Mouse (Mus musculus) embryonic facial prominence, embryonic 10.5 days (tissue): ENCODE results near the gene Lypd3. TPM values are rescaled to one million over a fixed set of nuclear protein-coding genes. Genes with fewer than 3 reads are reported as not detected.

Source experiments
- DNase-seq: peaks from one replicate; pipeline ENCODE4 v3.0.0-alpha.2; 2017; ENCODE audit warnings: low spot score
- H3K27ac ChIP-seq: fragments of 300-500 bp; sonication (generic); replicated peaks from 2 replicates; pipeline ENCODE4 v1.5.1; 2016; ENCODE audit warnings: mild to moderate bottlenecking
- H3K27me3 ChIP-seq: fragments of 300-500 bp; sonication (generic); replicated peaks from 2 replicates; pipeline ENCODE4 v1.6.1; 2016; ENCODE audit warnings: low read depth, mild to moderate bottlenecking; ENCODE audit not compliant: poor library complexity, severe bottlenecking
- H3K36me3 ChIP-seq: fragments of 300-500 bp; sonication (generic); replicated peaks from 2 replicates; pipeline ENCODE4 v1.6.1; 2016; ENCODE audit warnings: mild to moderate bottlenecking, moderate library complexity
- H3K4me1 ChIP-seq: fragments of 300-500 bp; sonication (generic); 2 replicates; pipeline ENCODE4 v1.6.1; 2016
- H3K4me3 ChIP-seq: fragments of 300-500 bp; sonication (generic); 2 replicates; pipeline ENCODE4 v1.5.1; 2016; ENCODE audit warnings: mild to moderate bottlenecking, moderate library complexity
- H3K9me3 ChIP-seq: fragments of 300-500 bp; sonication (generic); 2 replicates; pipeline ENCODE4 v1.6.1; 2016; ENCODE audit warnings: mild to moderate bottlenecking
- WGBS: fragments of 180-500 bp; shearing (Covaris S2); methylation state at CpG from one replicate; pipeline ENCODE4 v1.1.7; 2016; 5-methylcytosine and 5-hydroxymethylcytosine counted together
- polyA plus RNA-seq: library from polyadenylated mRNA; unstranded; fragments of >200 nt; fragmentation: Nextera tagmentation; extraction: Ambion mirVana; gene quantifications from 2 replicates; pipeline ENCODE4 v1.2.1, GENCODE M21; 2016

The Lypd3 gene
- 1.1 and 1.5 TPM in 2 replicates for polyA plus RNA-seq

GRCm38 (mm10) chr7:24636264-24636663, at the start of gene Lypd3:
Lypd3 (plus strand) TSS chr7:24636550.
- WGBS: 11% methylated on average over 15 of the region's 15 CpGs
- Histone ChIP-seq H3K36me3 (no peaks in the 10 kb centered on the region), H3K27me3 (peaks cover 73% of the 10 kb centered on the region), H3K4me3 (peak within 1 kb of the TSS; percentile 58), H3K27ac (peak within 1 kb of the TSS; percentile 20; the same call in 1 of the 2 replicates), H3K9me3 (no peaks in the 10 kb centered on the region), H3K4me1 (peaks cover 28% of the 10 kb centered on the region)
- no peak for DNase-seq

- Histone ChIP-seq H3K4me3 (peak overlapping the region; percentile 64), H3K9me3 (peaks cover 12% of the 10 kb centered on the region), H3K27ac (no peak overlapping the region), H3K27me3 (peaks cover 45% of the 10 kb centered on the region), H3K4me1 (peaks cover 12% of the 10 kb centered on the region), H3K36me3 (no peaks in the 10 kb centered on the region)
- 14% methylated on average over 8 of the region's 8 CpGs for WGBS
- DNase-seq: peak; percentile 40
Observed at GRCm38 (mm10) chr7:24586828-24587227, 49.5 kb upstream of the Lypd3 start.

DNA sequence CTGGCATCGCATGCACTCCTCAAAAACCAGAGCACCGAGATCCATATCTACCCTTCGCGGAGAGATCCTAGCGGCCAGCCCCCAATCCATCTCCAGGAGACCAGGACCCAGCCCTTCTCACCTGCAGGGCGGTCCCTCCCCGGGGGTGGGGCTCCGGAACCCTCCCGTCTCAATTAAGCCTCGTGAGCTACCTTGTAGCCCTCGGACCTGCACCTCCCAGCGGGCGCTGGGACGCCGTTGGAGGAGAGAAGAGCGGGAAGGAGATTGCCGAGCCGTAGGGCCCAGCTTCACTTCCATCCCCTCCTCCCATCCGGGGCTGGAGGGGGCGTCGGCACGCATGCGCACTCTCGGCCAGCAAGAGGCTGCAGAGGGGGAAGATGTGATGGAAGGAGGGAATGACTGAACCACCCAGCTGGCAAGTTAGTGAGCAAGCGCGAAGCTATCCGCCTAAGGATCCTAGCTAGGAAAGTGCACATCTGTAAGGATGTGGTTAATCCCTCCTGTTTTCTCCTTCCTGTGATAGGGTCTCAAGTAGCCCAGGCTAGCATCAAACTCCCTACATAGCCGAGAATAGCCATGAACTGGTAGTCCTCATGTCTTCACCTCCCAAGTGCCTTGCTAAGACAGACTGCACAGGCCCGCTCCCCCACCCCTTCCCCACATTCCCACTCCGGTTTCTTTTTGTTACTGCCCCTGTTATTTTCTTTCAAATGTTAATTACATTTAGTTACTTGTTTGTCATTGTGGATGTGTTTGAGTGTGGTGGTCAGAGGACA, 48.8 kb upstream of the Lypd3 start, which contains the start of the genes Ethe1 and Zfp575:
Gene Ethe1 (plus strand): TSS at position 214 of the 776 bp plus-strand sequence.
Gene Zfp575 (minus strand): TSS at position 312 of the 776 bp plus-strand sequence.
- DNase-seq: peak; percentile 89
- H3K36me3 ChIP-seq: no peaks in the 10 kb centered on the region
- WGBS: 7% methylated on average over 30 of the region's 30 CpGs
- peaks cover 17% of the 10 kb centered on the region for H3K4me1 ChIP-seq
- peak within 1 kb of the TSS; percentile 64 for H3K4me3 ChIP-seq
- peak within 1 kb of the TSS; percentile 79 for H3K27ac ChIP-seq
- H3K9me3 ChIP-seq: peaks cover 12% of the 10 kb centered on the region
- H3K27me3 ChIP-seq: peaks cover 45% of the 10 kb centered on the region

DNA sequence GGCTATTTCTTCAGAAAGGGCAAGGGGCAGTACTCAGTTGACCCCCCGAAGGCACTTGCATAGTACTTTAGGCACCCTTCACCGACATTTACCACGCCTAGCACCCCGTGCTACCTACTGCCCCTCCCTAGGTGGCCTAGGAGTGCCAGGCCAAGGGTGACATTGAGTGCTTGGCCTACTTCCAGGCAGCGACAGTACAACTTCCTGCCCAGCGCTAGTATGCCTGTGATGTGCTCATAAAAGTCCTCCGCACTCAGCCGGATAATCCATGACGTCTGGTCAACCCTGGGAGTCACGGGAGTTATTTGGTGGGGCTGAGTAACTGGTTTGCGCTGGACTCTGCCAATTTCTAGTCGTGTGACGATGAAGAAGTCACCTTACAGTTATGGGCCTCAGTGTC, 48.0 kb upstream of the Lypd3 start:
- H3K9me3 ChIP-seq: peaks cover 12% of the 10 kb centered on the region
- no peak overlapping the region for H3K4me3 ChIP-seq
- DNase-seq: no peak
- H3K4me1 ChIP-seq: peaks cover 19% of the 10 kb centered on the region
- no peak overlapping the region for H3K27ac ChIP-seq
- 89% methylated on average over 13 of the region's 13 CpGs for WGBS
- no peaks in the 10 kb centered on the region for H3K36me3 ChIP-seq
- H3K27me3 ChIP-seq: peaks cover 45% of the 10 kb centered on the region

GRCm38 (mm10) chr7:24591735-24592134, 44.6 kb upstream of the Lypd3 start:
- Histone ChIP-seq H3K9me3 (0 out of 2 replicates have a peak, but pooled peaks cover 2% of the 10 kb centered on the region), H3K36me3 (no peaks in the 10 kb centered on the region), H3K4me3 (no peak overlapping the region), H3K27ac (no peak overlapping the region), H3K27me3 (peaks cover 46% of the 10 kb centered on the region), H3K4me1 (peaks cover 36% of the 10 kb centered on the region)
- DNase-seq: no peak
- WGBS: 72% methylated on average over 5 of the region's 5 CpGs

DNA sequence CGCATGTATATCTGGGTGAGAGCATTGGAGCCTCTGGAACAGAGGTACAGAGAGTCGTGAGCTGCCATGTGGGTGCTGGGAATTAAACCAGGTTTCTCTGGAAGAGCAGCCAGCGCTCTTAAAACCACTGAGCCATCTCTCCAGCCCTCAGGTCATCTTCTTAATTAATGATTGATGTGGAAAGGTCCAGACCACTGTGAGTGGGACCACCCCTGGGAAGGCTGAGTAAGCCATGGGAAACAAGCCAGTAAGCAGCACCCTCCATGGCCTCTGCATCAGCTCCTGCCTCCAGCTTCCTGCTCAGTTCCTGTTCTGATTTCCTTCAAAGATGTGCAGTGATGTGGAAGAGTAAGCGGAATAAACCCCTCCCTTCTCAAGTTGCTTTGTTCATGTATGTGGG, 44.2 kb upstream of the Lypd3 start:
- 67% methylated on average over 4 of the region's 4 CpGs for whole genome bisulfite sequencing
- no peak overlapping the region for H3K4me3 ChIP-seq

GRCm38 (mm10) chr7:24592781-24593180, 43.6 kb upstream of the Lypd3 start:
- Histone ChIP-seq H3K4me3 (no peak overlapping the region), H3K9me3 (no peaks in the 10 kb centered on the region), H3K27me3 (peaks cover 36% of the 10 kb centered on the region), H3K27ac (no peak overlapping the region), H3K36me3 (no peaks in the 10 kb centered on the region), H3K4me1 (peaks cover 26% of the 10 kb centered on the region)
- WGBS: 83% methylated on average over 6 of the region's 6 CpGs
- no peak for DNase-seq

More for the DNA sequence above, 44.2 kb upstream of the Lypd3 start:
- no peaks in the 10 kb centered on the region for H3K36me3 ChIP-seq
- peaks cover 32% of the 10 kb centered on the region for H3K4me1 ChIP-seq
- no peaks in the 10 kb centered on the region for H3K9me3 ChIP-seq
- no peak for DNase-seq
- H3K27me3 ChIP-seq: peaks cover 42% of the 10 kb centered on the region
- no peak overlapping the region for H3K27ac ChIP-seq

DNA sequence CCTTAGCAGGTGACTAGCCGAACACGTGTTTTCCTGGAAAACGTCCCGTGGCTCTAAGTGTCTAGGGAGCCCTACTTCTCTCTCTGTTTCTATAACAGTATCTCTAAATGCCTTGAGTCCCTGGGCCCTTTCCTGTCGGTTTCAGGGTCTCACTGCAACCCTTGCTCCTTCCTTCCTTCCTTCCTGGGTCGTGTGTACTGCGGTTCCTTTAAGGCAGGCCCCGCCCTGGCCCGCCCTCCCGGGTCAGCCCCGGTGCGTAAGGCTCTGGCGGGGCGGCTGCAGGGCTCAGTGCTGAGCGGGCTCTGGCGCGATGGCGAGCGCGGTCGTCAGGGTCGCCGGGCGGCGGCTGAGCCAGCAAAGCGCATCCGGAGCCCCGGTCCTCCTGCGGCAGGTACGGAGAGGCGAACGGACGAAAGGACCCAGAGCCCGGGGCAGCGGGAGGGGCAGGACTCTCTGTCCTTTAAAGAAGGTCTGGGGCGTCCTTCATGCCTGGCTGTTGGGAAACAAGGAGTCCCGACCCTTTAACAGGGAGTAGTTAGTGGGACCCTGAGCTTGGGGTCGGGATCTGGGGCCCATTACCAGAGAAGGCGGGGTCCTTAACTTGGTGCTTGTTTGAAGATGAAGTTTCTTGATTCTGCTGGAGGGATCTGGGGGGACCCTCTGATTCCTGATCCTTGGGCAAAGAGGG, 42.6 kb upstream of the Lypd3 start:
- Histone ChIP-seq H3K36me3 (no peaks in the 10 kb centered on the region), H3K27me3 (peaks cover 29% of the 10 kb centered on the region), H3K4me1 (peaks cover 26% of the 10 kb centered on the region), H3K4me3 (peak overlapping the region; percentile 79), H3K9me3 (no peaks in the 10 kb centered on the region), H3K27ac (peak overlapping the region; percentile 77)
- WGBS: 2% methylated on average over 39 of the region's 39 CpGs
- peak; percentile 85 for DNase-seq

DNA sequence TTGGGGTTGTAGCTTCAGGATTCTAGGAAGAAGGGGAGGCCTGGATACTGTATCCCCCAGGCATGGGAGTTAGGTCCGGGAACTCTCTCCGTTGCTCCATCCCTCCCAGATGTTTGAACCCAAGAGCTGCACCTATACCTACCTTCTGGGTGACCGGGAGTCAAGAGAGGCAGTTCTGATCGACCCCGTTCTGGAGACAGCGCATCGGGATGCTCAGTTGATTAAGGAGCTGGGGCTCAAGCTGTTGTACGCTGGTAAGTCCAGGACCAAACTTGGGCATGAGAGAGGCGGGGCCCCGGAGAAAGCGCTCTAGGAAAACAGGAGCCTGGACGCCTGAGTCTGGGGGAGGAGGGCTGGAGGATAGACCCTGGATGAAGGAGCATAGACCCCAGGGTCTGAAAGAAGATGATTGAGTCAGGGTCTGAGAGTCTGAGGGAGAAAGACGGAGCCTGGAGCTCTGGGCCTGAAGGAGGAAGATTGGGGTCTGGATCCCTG, 42.0 kb upstream of the Lypd3 start:
- WGBS: 1% methylated on average over 13 of the region's 13 CpGs
- no peaks in the 10 kb centered on the region for H3K36me3 ChIP-seq
- peak; percentile 42 for DNase-seq
- peak overlapping the region; percentile 77; the same call in 1 of the 2 replicates for H3K27ac ChIP-seq
- peaks cover 29% of the 10 kb centered on the region for H3K27me3 ChIP-seq
- no peaks in the 10 kb centered on the region for H3K9me3 ChIP-seq
- peaks cover 26% of the 10 kb centered on the region for H3K4me1 ChIP-seq
- peak overlapping the region; percentile 79 for H3K4me3 ChIP-seq

GRCm38 (mm10) chr7:24595464-24595863, 40.9 kb upstream of the Lypd3 start:
- DNase-seq: no peak
- H3K27me3 ChIP-seq: peaks cover 29% of the 10 kb centered on the region
- H3K36me3 ChIP-seq: no peaks in the 10 kb centered on the region
- H3K27ac ChIP-seq: no peak overlapping the region
- H3K4me1 ChIP-seq: peaks cover 26% of the 10 kb centered on the region
- 0 out of 2 replicates have a peak overlapping the region, but pooled peaks have one; percentile 79 for H3K4me3 ChIP-seq
- H3K9me3 ChIP-seq: no peaks in the 10 kb centered on the region
- 77% methylated on average over 2 of the region's 2 CpGs for WGBS

GRCm38 (mm10) chr7:24598121-24598520, 38.2 kb upstream of the Lypd3 start:
- DNase-seq: no peak
- H3K27me3 ChIP-seq: peaks cover 29% of the 10 kb centered on the region
- no peaks in the 10 kb centered on the region for H3K36me3 ChIP-seq
- no peaks in the 10 kb centered on the region for H3K9me3 ChIP-seq
- peaks cover 24% of the 10 kb centered on the region for H3K4me1 ChIP-seq
- no peak overlapping the region for H3K27ac ChIP-seq
- no peak overlapping the region for H3K4me3 ChIP-seq
- WGBS: 75% methylated on average over 4 of the region's 4 CpGs

- no peak for DNase-seq
- 69% methylated on average over 15 of the region's 15 CpGs for WGBS
- H3K27ac ChIP-seq: no peak overlapping the region
- no peaks in the 10 kb centered on the region for H3K9me3 ChIP-seq
- no peaks in the 10 kb centered on the region for H3K36me3 ChIP-seq
- H3K4me3 ChIP-seq: no peak overlapping the region
- H3K27me3 ChIP-seq: peaks cover 21% of the 10 kb centered on the region
- H3K4me1 ChIP-seq: peaks cover 12% of the 10 kb centered on the region
Observed at GRCm38 (mm10) chr7:24599211-24600067, 36.9 kb upstream of the Lypd3 start.
